Mouse (Mus musculus) layer of hippocampus, adult 2 months (tissue): Measurements from ENCODE around the gene Gm20696. TPM values are rescaled to one million over a fixed set of nuclear protein-coding genes. Genes with fewer than 3 reads are reported as not detected.

Experiments used
- DNase-seq, 2 experiments: peaks; one replicate each; pipeline ENCODE4 v3.0.0; 2022; ENCODE audit warnings: low spot score in 2 of 2
- H3K27ac ChIP-seq: fragments of 200-600 bp; 2 replicates; pipeline ENCODE4 v1.8.1; 2022
- H3K4me3 ChIP-seq: fragments of 200-600 bp; 2 replicates; pipeline ENCODE4 v1.8.1; 2022; ENCODE audit warnings: mild to moderate bottlenecking
- CTCF ChIP-seq: fragments of 200-600 bp; conservative IDR thresholded peaks from 2 replicates; pipeline ENCODE4 v1.8.1; 2022; ENCODE audit warnings: antibody characterized with exemption, mild to moderate bottlenecking, moderate library complexity
- total RNA-seq, 2 experiments: library from RNA; stranded (reverse); gene quantifications; 2 replicates each; pipeline ENCODE4 v1.2.3; 2021

The Gm20696 gene
- total RNA-seq, 2 experiments from 2014 or later, result 6.2 to 7.3 TPM

DNA sequence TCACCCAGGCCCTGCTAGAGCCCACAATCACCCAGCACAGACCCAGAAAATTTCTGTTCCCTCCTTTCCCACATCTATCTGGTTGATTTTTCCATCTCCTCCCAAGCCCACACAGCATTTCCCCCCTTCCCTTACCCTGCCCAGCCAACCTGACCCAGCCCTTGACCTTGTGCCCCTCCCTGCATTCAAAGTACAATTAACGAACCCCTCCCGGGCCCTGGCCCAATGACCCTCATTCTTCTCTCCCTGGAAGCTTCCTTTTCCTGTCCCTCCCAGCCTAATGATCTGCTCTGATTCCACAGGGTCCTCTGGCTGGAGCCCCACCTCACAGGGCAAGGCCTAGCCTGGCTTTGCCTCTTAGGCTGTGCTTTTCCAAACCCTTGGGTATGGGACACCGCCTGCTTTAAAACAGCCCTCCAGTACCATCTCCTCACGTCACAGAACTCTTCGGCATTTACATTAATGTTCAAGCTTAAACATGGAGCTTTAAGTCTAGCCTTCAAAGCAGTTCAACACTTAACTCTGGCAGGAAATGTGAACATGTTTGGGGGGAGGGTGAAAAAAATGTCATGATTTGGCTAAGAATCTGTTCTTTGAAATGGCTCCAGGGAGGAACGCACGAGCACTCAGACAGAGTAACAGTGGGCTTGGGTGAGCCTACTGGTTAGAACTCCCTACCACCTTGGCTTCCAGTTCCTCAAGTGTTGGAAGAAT, 287.4 kb downstream of the Gm20696 start:
- Histone ChIP-seq H3K4me3 (no peak overlapping the region), H3K27ac (no peak overlapping the region)
- TF ChIP-seq CTCF, result no peak
- no peak for DNase-seq

DNA sequence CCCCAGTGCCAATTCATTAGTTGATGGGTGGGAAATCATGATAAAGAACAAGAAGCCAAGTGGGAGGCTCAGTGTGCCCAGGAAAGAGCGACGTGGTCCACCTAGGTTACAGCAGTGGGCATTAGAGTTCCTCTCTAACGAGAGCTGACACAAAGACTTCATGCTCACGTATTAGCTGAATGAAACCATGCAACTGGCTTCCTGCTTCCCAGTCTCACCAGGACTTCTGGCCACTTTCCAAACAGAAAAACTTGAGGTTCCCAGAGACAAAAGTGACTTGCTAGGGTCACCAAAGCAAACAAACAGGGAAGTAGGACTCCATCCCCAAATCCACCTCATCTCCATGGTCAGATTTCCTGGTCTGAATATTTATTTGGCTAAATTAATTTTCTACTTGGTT, 288.9 kb downstream of the Gm20696 start:
- no peak overlapping the region for H3K4me3 ChIP-seq
- TF ChIP-seq CTCF, result no peak
- H3K27ac ChIP-seq, result no peak overlapping the region; the same call in 1 of the 2 replicates
- no peak for DNase-seq

DNA sequence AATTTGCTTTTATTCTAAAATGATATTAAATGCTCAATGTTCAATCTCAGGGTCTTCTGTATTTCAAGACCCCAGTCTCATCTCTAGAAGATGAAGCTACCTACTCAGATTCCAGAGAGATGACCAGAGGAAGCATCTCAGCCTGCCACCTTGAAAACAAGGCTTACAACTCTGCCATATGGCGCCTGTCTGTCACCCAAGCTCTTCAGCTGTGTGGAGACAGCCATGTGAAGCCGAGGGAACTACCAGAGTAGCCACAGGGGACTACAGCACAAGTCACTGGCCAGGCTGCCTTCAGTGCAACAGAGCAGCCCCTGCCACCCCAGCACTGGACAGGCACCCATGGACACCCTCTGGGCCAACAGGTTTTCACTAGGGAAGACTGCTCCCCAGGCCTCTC, 289.5 kb downstream of the Gm20696 start:
- no peak for TF ChIP-seq CTCF
- Histone ChIP-seq H3K27ac (peak overlapping the region; percentile 82; the same call in 1 of the 2 replicates), H3K4me3 (no peak overlapping the region)
- no peak for DNase-seq

DNA sequence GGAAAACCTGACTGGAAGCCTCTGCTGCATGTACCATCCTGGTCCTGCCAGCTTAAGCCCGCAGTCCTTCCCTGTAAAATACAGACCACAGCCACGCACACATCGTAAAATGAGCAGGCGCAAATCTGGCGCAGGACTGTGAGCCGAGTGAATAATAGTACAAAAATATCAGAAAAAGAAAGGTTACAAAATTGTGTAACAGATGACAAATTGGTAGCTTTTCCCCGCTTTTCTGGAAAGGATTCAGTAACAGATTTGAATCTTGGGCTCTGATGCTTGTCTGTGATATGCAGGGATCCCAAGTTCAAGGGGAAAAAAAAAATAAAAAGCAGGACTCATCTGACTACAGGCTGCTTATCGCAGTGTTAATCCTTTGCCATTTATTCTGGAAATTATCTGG, 289.9 kb downstream of the Gm20696 start:
- H3K27ac ChIP-seq, result peak overlapping the region; percentile 82
- peak in 1 of 2 experiments; percentile 49 for DNase-seq
- H3K4me3 ChIP-seq, result peak overlapping the region; percentile 31; the same call in 1 of the 2 replicates
- TF ChIP-seq CTCF, result no peak

DNA sequence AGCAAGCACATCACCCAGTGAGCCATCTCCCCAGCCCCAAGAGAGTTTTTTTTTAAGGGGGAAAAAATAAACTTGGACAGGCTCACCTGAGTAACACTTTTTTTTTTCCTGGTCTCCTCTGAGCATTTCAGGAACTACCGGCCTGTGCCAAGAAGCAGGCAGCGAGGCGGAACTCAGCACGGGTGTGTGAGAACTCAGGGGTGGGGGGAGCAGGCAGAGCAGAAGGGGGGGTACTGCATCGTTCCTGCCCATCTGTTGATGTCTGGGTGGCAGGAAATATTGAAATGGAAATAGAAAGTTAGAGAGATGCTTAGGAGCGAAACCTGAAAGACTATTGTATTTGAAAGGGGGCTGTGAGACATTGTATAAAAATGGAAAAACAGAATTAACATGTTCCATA, 290.7 kb downstream of the Gm20696 start:
- H3K27ac ChIP-seq, result peak overlapping the region; percentile 82
- TF ChIP-seq CTCF, result no peak
- peak; percentile 39 for DNase-seq
- peak overlapping the region; percentile 31; the same call in 1 of the 2 replicates for H3K4me3 ChIP-seq

DNA sequence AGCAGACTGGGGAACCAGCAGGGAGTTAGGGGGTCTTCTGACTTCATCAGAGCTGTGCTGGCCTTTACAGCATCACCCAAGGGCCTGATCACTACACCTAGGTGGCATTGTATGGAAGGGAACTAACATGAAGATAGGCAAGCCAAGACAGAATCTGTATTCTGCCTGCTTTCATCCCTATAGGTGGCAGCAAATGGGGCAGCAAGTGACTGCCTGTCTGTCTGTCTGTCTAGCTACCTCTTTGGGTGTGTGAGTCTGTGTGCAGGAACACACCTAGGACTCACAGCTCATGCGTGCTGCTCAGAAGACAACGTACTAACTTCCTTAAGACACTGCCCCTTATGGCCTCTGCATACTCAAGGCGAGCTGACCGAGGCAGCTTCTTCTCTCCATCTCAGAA, 291.2 kb downstream of the Gm20696 start:
- no peak for DNase-seq
- TF ChIP-seq CTCF, result no peak
- Histone ChIP-seq H3K4me3 (no peak overlapping the region), H3K27ac (peak overlapping the region; percentile 46; the same call in 1 of the 2 replicates)

DNA sequence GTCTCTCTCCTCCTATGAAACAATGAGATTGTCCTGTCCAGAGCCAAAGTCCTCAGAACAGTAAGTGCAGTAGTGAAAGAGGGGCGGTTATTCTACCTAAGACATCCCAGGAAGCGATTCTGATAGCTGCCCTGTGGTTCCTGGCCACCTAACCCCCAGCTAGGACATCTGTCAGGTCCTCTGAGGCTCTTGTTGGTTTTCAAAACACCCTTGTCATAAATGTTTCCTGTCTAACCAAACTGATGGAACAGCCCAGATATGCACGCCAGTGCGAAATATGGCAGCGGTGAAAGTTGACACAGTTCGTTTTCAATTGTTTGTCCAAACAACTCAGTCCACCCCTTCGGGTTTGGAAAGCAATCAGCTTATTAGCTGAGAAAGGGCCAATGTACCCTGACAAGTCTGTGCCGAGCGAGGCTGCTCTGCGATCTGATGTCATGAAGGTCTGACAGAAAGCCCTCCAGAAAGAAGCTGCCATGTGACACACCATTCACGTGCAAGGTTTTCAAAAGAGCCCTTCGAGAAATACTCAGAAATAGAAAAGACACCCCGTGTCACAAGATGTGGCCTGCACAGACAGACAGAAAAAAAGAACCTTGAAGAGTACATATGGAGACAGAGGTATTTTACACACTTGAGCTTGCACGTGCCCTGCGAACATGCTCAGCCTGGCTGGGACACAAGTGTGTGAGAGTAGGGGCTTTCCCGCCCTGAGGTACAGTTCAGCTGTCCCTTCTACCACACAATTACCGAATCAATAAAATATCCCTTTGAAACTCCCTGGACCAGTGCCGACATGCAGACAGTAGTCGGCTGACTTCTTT, 291.9 kb downstream of the Gm20696 start:
- no peak for DNase-seq
- no peak for TF ChIP-seq CTCF
- Histone ChIP-seq H3K4me3 (no peak overlapping the region), H3K27ac (no peak overlapping the region)

DNA sequence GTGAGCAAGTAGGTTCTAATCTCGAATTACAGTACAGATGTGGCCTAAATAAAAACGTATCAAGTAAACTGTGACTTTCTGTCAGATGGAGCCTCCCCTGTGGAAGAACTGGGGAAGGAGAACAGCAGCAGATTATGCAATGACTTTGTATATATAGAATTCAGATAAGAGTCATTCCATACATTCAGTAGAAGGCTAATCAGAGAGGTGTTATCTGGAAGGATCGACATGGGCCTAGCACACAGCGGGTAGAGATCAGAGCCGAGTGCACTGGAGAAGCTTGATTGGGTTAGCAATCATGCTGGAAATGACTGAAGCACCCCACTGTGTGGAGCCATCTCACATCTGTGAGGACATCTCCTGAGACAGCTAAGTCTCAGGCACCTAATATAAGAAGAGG, 294.2 kb downstream of the Gm20696 start:
- Histone ChIP-seq H3K27ac (no peak overlapping the region), H3K4me3 (no peak overlapping the region)
- no peak for DNase-seq
- no peak for TF ChIP-seq CTCF

DNA sequence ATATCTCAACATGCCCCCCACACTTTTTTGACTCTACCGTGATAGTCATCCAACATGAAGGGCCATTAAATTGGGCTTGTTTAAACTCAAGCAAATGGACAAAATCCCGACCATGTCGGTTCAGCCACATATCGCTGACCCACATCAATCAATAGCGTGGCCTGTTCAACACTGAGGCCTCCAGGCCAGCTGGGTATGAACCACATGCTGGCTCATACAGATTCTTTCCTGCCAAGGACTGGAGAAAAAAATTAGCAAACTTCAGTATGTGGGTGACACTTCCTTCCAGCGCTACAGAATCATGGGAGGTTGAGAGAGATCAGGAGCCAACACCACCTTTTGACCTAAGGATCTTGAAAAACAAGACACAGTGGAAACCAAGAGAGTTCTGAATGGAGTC, 294.6 kb downstream of the Gm20696 start:
- no peak overlapping the region for H3K27ac ChIP-seq
- H3K4me3 ChIP-seq, result no peak overlapping the region
- no peak for TF ChIP-seq CTCF
- DNase-seq, result no peak

DNA sequence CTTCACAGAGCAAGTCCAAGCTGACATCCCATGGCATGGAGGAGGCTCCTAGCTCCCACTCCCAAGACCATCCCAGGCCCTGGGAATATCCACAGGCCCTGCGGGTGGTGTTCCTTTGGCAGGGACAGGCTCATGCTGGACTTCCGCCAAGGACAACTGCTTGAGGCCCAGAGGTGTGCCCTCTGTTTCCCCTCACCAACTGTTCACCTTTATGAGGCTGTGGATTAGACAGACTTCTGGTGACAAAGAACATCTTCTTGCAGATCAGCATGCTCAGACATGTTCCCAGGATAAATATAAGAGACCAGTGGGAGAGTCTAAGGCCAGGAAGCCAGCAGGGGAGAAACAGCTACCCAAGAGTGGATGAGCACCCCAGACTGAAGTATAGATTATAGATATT, 296.7 kb downstream of the Gm20696 start:
- Histone ChIP-seq H3K4me3 (no peak overlapping the region), H3K27ac (no peak overlapping the region)
- DNase-seq, result no peak
- TF ChIP-seq CTCF, result no peak

DNA sequence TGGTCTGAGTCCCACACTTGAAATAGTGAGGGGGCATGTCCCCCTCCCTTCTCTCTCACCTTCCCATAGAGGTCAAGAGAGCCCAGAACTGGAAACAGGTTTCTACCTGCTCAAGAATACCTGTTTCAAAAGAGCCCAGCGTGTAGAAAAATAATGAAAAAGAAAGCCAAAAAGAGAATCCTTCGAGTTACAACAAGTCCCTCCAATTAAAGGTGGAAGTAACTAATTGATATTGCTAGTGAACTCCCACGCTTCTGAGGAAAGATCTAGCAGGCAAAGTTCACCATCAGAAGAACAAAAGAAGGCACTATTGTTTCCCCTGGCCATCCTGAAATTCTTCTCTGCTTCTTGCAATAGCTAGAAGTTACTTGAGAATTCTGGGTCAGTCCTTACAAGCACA, 297.4 kb downstream of the Gm20696 start:
- no peak for TF ChIP-seq CTCF
- H3K4me3 ChIP-seq, result no peak overlapping the region
- DNase-seq, result no peak
- no peak overlapping the region for H3K27ac ChIP-seq

DNA sequence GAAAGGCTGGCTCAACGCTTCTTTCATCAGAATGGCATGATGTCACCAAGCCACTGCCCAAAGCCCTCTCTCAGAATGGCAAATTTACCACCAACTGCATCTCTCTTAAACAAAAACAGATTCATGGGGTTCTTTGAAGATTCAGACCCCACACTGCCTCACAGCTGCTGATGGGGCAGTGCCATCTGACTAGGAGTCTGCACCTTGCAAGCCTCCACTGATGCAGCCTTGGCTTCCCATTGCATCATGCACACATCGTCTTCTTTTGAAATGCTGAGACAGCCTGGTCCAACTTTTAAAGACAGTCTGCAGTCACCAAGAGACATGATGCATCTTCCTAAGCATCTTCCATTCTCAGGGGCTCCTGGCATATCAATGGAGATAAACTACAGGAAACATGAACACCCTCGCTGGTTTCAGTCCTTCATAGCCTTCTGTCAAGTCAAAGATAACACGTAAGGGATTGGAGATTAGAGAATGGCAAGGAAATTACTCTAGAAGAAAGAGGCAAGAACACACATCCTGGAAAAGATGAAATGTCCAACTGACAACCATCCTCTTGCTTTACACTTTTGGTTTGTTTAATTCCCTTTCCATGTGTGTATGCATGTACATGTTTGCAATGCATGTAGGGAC, 298.4 kb downstream of the Gm20696 start:
- Histone ChIP-seq H3K4me3 (no peak overlapping the region), H3K27ac (no peak overlapping the region)
- no peak for DNase-seq
- TF ChIP-seq CTCF, result no peak

DNA sequence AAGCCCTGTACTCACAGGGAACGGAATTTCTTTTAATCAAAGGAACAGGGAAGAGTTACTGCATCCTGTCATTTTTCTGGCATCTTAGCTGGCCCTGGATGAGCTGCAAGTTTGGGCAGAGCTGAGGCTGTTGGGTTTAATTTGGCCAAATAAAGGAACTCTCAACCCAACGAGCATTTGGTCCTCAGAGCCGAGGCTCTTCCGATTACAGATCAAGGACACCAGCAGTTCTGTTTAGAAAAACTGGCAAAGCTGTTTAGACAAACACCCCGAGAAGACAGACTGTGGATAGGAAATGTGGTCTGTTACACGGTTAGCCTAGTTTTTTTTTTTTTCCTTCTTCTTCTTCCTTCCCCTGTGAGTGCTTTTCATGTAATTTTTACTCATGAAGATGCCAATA, 302.1 kb downstream of the Gm20696 start:
- TF ChIP-seq CTCF, result no peak
- Histone ChIP-seq H3K4me3 (no peak overlapping the region), H3K27ac (no peak overlapping the region)
- no peak for DNase-seq

DNA sequence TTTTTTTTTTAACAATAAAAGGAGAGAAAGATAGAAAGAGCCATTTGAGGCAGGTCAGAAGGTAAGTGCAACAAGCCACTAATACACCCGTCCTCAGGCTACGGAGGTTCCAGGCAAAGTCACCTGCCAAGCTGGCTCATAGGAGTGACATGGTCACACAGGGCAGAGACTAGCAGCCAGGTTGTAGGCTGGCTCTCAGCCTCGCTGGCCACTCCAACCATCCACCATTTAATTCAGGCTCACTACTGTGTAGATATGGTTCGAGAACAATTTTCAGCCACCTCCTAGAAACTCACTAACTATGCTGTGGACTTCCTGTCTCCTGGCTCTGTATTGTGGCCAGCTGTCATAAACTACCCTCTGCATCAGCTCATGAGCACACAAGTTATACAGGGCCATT, 306.0 kb downstream of the Gm20696 start:
- DNase-seq, result no peak
- TF ChIP-seq CTCF, result no peak
- no peak overlapping the region for H3K27ac ChIP-seq
- H3K4me3 ChIP-seq, result no peak overlapping the region
